Mouse (Mus musculus) ovary, postnatal 14 days (tissue): ENCODE measurements at regions not wholly inside any gene's neighbourhood (a gene's known extent, or its start where the extent isn't known, plus 50 kb on each side); places are given as distances from the start of the nearest gene placed in this dataset.

Experiments
- DNase-seq: peaks from one replicate; pipeline ENCODE4 v3.0.0; 2022; ENCODE audit warnings: low spot score

DNA sequence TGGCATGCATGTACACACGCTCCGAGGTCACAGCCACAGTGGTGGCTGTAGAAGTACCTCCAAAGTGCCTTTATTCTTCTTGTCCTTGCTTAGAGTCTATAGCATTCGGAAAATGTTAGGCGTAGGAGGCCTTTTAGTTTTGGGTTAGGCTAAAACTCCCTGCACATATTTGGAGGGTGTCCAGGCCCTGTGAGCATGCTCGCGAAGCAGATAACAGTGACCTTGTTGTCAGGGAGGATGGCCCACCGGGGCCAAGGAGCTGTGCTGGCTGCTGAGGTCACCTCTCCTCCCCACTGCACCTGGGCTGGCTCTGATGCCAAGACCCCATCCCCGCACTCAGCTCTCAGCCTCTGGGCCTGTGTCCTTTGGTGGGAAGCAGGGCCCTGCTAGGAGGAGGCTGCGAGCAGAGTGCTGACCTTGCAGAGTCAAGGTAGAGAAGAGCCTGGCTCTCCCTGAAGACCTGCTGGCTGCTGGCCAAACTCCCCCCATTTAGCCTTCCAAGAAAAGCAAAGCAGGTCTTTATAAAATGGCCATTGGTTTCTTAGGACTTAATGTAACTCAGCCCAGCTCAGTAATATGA lies 186.9 kb downstream of the Tdh start:
- peak; percentile 33 for DNase-seq
